Mouse (Mus musculus) CH12.LX (cell line): ENCODE data around the gene Nol10. TPM values are rescaled to one million over a fixed set of nuclear protein-coding genes. Genes with fewer than 3 reads are reported as not detected.

Source experiments
- DNase-seq: peaks from one replicate; pipeline ENCODE4 v3.0.0-alpha.2; 2013; ENCODE audit errors: extremely low read depth
- H3K27ac ChIP-seq: 2 replicates; pipeline ENCODE4 v1.5.1; 2012; ENCODE audit warnings: low read depth, mild to moderate bottlenecking, control low read depth, moderate library complexity; ENCODE audit not compliant: insufficient read depth
- H3K27me3 ChIP-seq: replicated peaks from 2 replicates; pipeline ENCODE3; 2012; ENCODE audit warnings: inconsistent platforms
- H3K36me3 ChIP-seq, 2 experiments: replicated peaks in 1 of 2; 2 replicates each; pipeline versions ENCODE3 to v1.6.1; 2012; ENCODE audit warnings: inconsistent platforms in 1 of 2, low read length in 1 of 2, mild to moderate bottlenecking in 1 of 2, mixed read lengths in 1 of 2, moderate library complexity in 1 of 2; ENCODE audit not compliant: control insufficient read depth in 1 of 2, insufficient read depth in 1 of 2
- H3K4me1 ChIP-seq, 2 experiments: 2 replicates each; pipeline ENCODE4 v1.6.1; 2012; ENCODE audit warnings: inconsistent platforms in 1 of 2, moderate library complexity in 1 of 2; ENCODE audit not compliant: insufficient read depth in 2 of 2, control insufficient read depth in 1 of 2
- H3K4me2 ChIP-seq: 2 replicates; pipeline ENCODE4 v1.6.1; 2012; ENCODE audit warnings: low read depth, mild to moderate bottlenecking, control low read depth; ENCODE audit not compliant: poor library complexity, insufficient read depth, severe bottlenecking
- H3K4me3 ChIP-seq, 3 experiments: fragments of 150-350 bp in 1 of 3; sonication (generic) in 1 of 3; replicated peaks in 1 of 3; 2 replicates each; pipeline versions ENCODE3 to v1.5.1; 2011 to 2012; ENCODE audit warnings: low read depth in 2 of 3, low read length in 2 of 3, mild to moderate bottlenecking in 2 of 3, moderate library complexity in 2 of 3, control low read depth in 1 of 3, improper control_type of control experiment in 1 of 3, inconsistent platforms in 1 of 3, mixed read lengths in 1 of 3; ENCODE audit not compliant: poor library complexity in 1 of 3
- H3K79me2 ChIP-seq: replicated peaks from 2 replicates; pipeline ENCODE4 v1.6.1; 2012; ENCODE audit warnings: mild to moderate bottlenecking, moderate library complexity; ENCODE audit not compliant: control insufficient read depth, poor library complexity, insufficient read depth, severe bottlenecking; ENCODE audit errors: extremely low read depth
- H3K9ac ChIP-seq: 2 replicates; pipeline ENCODE4 v1.6.1; 2012; ENCODE audit warnings: low read depth, mild to moderate bottlenecking, control low read depth, moderate library complexity; ENCODE audit not compliant: insufficient read depth
- H3K9me3 ChIP-seq: replicated peaks from 2 replicates; pipeline ENCODE3; 2012; ENCODE audit warnings: low read length, inconsistent platforms, mixed read lengths
- E2F4 ChIP-seq: IDR thresholded peaks from 2 replicates; pipeline ENCODE4 v1.6.1; 2011; ENCODE audit warnings: low read depth, low read length, improper control_type of control experiment; ENCODE audit not compliant: insufficient replicate concordance
- EP300 ChIP-seq: IDR thresholded peaks from 2 replicates; pipeline ENCODE4 v1.6.1; 2011; ENCODE audit warnings: low read length, improper control_type of control experiment
- IRF4 ChIP-seq: IDR thresholded peaks from 2 replicates; pipeline ENCODE4 v1.6.1; 2014; ENCODE audit warnings: low read depth, mild to moderate bottlenecking, inconsistent platforms, low read length, improper control_type of control experiment
- JUN ChIP-seq: IDR thresholded peaks from 2 replicates; pipeline ENCODE4 v1.6.1; 2011; ENCODE audit warnings: low read depth, mild to moderate bottlenecking, low read length, improper control_type of control experiment, moderate library complexity; ENCODE audit not compliant: insufficient read depth
- JUND ChIP-seq: conservative IDR thresholded peaks from 2 replicates; pipeline ENCODE4 v1.6.1; 2011; ENCODE audit warnings: low read depth, low read length, improper control_type of control experiment
- KAT2A ChIP-seq: IDR thresholded peaks from 2 replicates; pipeline ENCODE4 v1.6.1; 2012; ENCODE audit warnings: low read length, improper control_type of control experiment, inconsistent platforms; ENCODE audit not compliant: insufficient replicate concordance
- MAFK ChIP-seq: IDR thresholded peaks from 2 replicates; pipeline ENCODE4 v1.6.1; 2011; ENCODE audit warnings: low read length, improper control_type of control experiment; ENCODE audit not compliant: insufficient replicate concordance
- MAX ChIP-seq: IDR thresholded peaks from 2 replicates; pipeline ENCODE4 v1.6.1; 2011; ENCODE audit warnings: low read length, improper control_type of control experiment
- MAZ ChIP-seq: IDR thresholded peaks from 2 replicates; pipeline ENCODE4 v1.6.1; 2012; ENCODE audit warnings: low read depth, mild to moderate bottlenecking, inconsistent platforms, low read length, improper control_type of control experiment, moderate library complexity
- MEF2A ChIP-seq: IDR thresholded peaks from 2 replicates; pipeline ENCODE4 v1.6.1; 2014; ENCODE audit warnings: low read depth, mild to moderate bottlenecking, inconsistent platforms, low read length, improper control_type of control experiment, borderline replicate concordance
- MXI1 ChIP-seq: IDR thresholded peaks from 2 replicates; pipeline ENCODE4 v1.6.1; 2011; ENCODE audit warnings: mild to moderate bottlenecking, low read depth, low read length, improper control_type of control experiment
- MYC ChIP-seq: IDR thresholded peaks from 2 replicates; pipeline ENCODE4 v1.6.1; 2011; ENCODE audit warnings: low read depth, mild to moderate bottlenecking, improper control_type of control experiment, low read length
- POLR2A ChIP-seq: IDR thresholded peaks from 2 replicates; pipeline ENCODE4 v1.6.1; 2011; ENCODE audit warnings: low read depth, mild to moderate bottlenecking, improper control_type of control experiment, low read length
- RAD21 ChIP-seq: IDR thresholded peaks from 2 replicates; pipeline ENCODE4 v1.6.1; 2011; ENCODE audit warnings: low read depth, mild to moderate bottlenecking, low read length, improper control_type of control experiment, moderate library complexity
- RCOR1 ChIP-seq: conservative IDR thresholded peaks from 2 replicates; pipeline ENCODE4 v1.6.1; 2012; ENCODE audit warnings: low read depth, mild to moderate bottlenecking, inconsistent platforms, low read length, improper control_type of control experiment
- SIN3A ChIP-seq: IDR thresholded peaks from 2 replicates; pipeline ENCODE4 v1.6.1; 2012; ENCODE audit warnings: low read length, improper control_type of control experiment, inconsistent platforms
- TBP ChIP-seq: conservative IDR thresholded peaks from 2 replicates; pipeline ENCODE4 v1.6.1; 2011; ENCODE audit warnings: low read depth, low read length, improper control_type of control experiment
- TCF12 ChIP-seq: IDR thresholded peaks from 2 replicates; pipeline ENCODE4 v1.6.1; 2014; ENCODE audit warnings: low read depth, mild to moderate bottlenecking, inconsistent platforms, low read length, improper control_type of control experiment
- UBTF ChIP-seq: IDR thresholded peaks from 2 replicates; pipeline ENCODE4 v1.6.1; 2012; ENCODE audit warnings: low read depth, mild to moderate bottlenecking, inconsistent platforms, low read length, improper control_type of control experiment, moderate library complexity
- USF1 ChIP-seq: IDR thresholded peaks from 2 replicates; pipeline ENCODE4 v1.6.1; 2014; ENCODE audit warnings: low read depth, mild to moderate bottlenecking, inconsistent platforms, low read length, improper control_type of control experiment
- USF2 ChIP-seq: conservative IDR thresholded peaks from 2 replicates; pipeline ENCODE4 v1.6.1; 2011; ENCODE audit warnings: low read depth, low read length, improper control_type of control experiment
- ZC3H11A ChIP-seq: IDR thresholded peaks from 2 replicates; pipeline ENCODE4 v1.6.1; 2012; ENCODE audit warnings: low read depth, mild to moderate bottlenecking, inconsistent platforms, low read length, improper control_type of control experiment
- dilution Hi-C: fragments of 300-500 bp; cut with MboI; formaldehyde crosslinking; loops from 2 replicates; pipeline ENCODE4 v1.14.3; 2020; ENCODE audit warnings: low sequenced_read_pairs; ENCODE audit not compliant: extremely low pct_unique_long_range_greater_than_20kb, extremely low pct_ligation_motif_present
- in situ Hi-C: fragments of 300-500 bp; cut with MboI; formaldehyde crosslinking; loops from 3 replicates; pipeline ENCODE4 v1.14.3; 2019; ENCODE audit warnings: low sequenced_read_pairs, low pct_ligation_motif_present, low pct_unique_long_range_greater_than_20kb, mixed read lengths
- polyA plus RNA-seq: library from polyadenylated mRNA; unstranded; fragments of >175 nt; gene quantifications from 2 replicates; pipeline ENCODE4 v1.2.1, GENCODE M21; 2012; ENCODE audit warnings: low read depth; ENCODE audit not compliant: insufficient read length
- total RNA-seq, 2 experiments: library from RNA; depleted of rRNA; stranded (reverse); fragments of 300-350 nt in 1 of 2; fragments of >200 nt in 1 of 2; gene quantifications; 2 replicates each; pipeline ENCODE4 v1.2.3; 2012 to 2014

The Nol10 gene
- total and polyA plus RNA-seq, 3 experiments: 10.9 to 65.8 (median 14.5) TPM

DNA sequence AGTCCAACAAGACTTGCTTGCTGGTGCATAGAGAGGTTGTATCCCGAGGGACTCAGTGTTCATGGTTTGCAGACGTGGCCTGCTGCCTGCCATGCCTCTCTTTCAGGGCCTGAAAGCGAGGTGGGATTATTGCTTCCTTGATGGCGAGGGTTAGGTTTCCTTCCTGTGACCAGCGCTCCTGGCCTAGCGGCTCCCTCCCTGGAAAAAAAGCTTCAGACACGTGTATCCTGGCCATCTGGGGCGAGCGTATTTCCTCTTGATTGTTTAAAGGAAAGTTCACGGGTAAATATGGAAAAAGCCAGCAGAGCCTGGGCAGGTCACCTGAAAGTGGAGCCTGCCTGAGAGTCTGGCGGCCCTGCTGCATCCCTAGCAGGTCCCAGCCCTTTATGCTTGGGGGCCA, 96.1 kb downstream of the Nol10 start:
- H3K9me3 ChIP-seq: no peaks in the 10 kb centered on the region
- H3K9ac ChIP-seq: no peak overlapping the region
- H3K79me2 ChIP-seq: no peaks in the 10 kb centered on the region
- H3K27me3 ChIP-seq: no peaks in the 10 kb centered on the region
- TF ChIP-seq MYC (no peak), RAD21 (no peak), TBP (no peak), TCF12 (no peak), RCOR1 (no peak), USF2 (no peak), JUN (no peak), USF1 (no peak), MEF2A (no peak), UBTF (no peak), SIN3A (no peak), E2F4 (no peak), EP300 (no peak), KAT2A (no peak), IRF4 (no peak), MXI1 (no peak)
- no peak overlapping the region for H3K4me2 ChIP-seq
- no peak for DNase-seq
- H3K36me3 ChIP-seq: no peaks in the 10 kb centered on the region
- H3K4me3 ChIP-seq: no peak overlapping the region
- in situ Hi-C loops: no loop called here
- H3K27ac ChIP-seq: no peak overlapping the region
- peaks cover 18 to 61% of the 10 kb centered on the region in 2 experiments for H3K4me1 ChIP-seq
- dilution Hi-C loops: no loop called here

DNA sequence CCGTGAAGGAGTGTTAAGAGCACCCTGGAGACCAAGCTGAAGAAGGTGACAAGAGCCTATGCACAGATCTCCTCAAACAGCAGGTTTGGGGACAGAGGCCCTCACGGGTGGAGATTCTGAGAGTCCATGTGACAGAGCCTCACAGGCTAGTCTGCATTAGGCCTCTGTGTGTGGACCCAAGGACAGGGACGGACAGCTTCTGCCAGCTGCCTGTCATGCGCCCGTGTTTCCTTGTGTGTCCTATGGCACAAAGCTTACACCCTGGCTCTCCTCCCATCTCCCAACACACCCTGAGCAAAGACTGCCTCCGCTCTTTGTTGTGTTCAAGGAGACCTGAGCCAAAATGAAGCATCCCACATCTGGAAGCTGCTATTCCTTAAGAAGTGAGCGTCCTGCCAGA, 97.0 kb downstream of the Nol10 start:
- no peaks in the 10 kb centered on the region for H3K27me3 ChIP-seq
- DNase-seq: no peak
- TF ChIP-seq JUN (no peak), MAFK (no peak), USF2 (no peak), MAZ (no peak), JUND (no peak), POLR2A (no peak), EP300 (no peak), MAX (no peak), MXI1 (no peak), ZC3H11A (no peak)
- H3K4me1 ChIP-seq: peaks cover 18 to 61% of the 10 kb centered on the region in 2 experiments
- H3K27ac ChIP-seq: no peak overlapping the region
- H3K4me3 ChIP-seq: no peak overlapping the region
- H3K79me2 ChIP-seq: no peaks in the 10 kb centered on the region
- H3K9ac ChIP-seq: no peak overlapping the region
- in situ Hi-C loops (no loop called here), dilution Hi-C loops (no loop called here)
- no peaks in the 10 kb centered on the region for H3K9me3 ChIP-seq
- H3K4me2 ChIP-seq: no peak overlapping the region
- H3K36me3 ChIP-seq: no peaks in the 10 kb centered on the region
